Mouse (Mus musculus) mouse trophoblast stem cell (cell line): Measurements from ENCODE around the gene Gpr108.

Source experiments
- in situ Hi-C, 2 experiments: fragments of 300-500 bp; cut with MseI, MboI; formaldehyde crosslinking; loops; 2 replicates in 1 of 2; 3 replicates in 1 of 2; pipeline ENCODE4 v1.15.1; 2025

Gpr108 gene

GRCm38 (mm10) chr17:57246663-57247392 is 1.4 kb downstream of the Gpr108 start:
- in situ Hi-C loops, result no loop called here

- in situ Hi-C loops, result no loop called here
Measured at GRCm38 (mm10) chr17:57245311-57245929, 2.8 kb downstream of the Gpr108 start.

GRCm38 (mm10) chr17:57243650-57244370 is 4.4 kb downstream of the Gpr108 start:
- in situ Hi-C loops, result no loop called here

GRCm38 (mm10) chr17:57237181-57237580 is 11.1 kb downstream of the Gpr108 start:
- in situ Hi-C loops, result no loop called here

- in situ Hi-C loops, result no loop called here
Measured at GRCm38 (mm10) chr17:57235803-57236202, 12.4 kb downstream of the Gpr108 start.

- in situ Hi-C loops, result no loop called here
Measured at GRCm38 (mm10) chr17:57234254-57234928, 13.9 kb downstream of the Gpr108 start.

- in situ Hi-C loops, result no loop called here
Measured at GRCm38 (mm10) chr17:57233038-57233437, 15.2 kb downstream of the Gpr108 start.

- in situ Hi-C loops, result no loop called here
Measured at GRCm38 (mm10) chr17:57232200-57232599, 16.0 kb downstream of the Gpr108 start.

- in situ Hi-C loops, result no loop called here
Measured at GRCm38 (mm10) chr17:57231321-57231771, 16.9 kb downstream of the Gpr108 start.

- in situ Hi-C loops, result no loop called here
Measured at GRCm38 (mm10) chr17:57230728-57231125, 17.5 kb downstream of the Gpr108 start.

- in situ Hi-C loops, result loop anchor here in 1 of 2 experiments (10.0 kb wide), 1 partner anchor 105 kb away; no protein-coding TSS in a partner anchor
Measured at GRCm38 (mm10) chr17:57229851-57230727, 18.2 kb downstream of the Gpr108 start.

GRCm38 (mm10) chr17:57228873-57229272 is 19.4 kb downstream of the Gpr108 start:
- in situ Hi-C loops, result loop anchor here in 1 of 2 experiments (10.0 kb wide), 1 partner anchor 106 kb away; no protein-coding TSS in a partner anchor

GRCm38 (mm10) chr17:57228014-57228413 is 20.2 kb downstream of the Gpr108 start, which contains the start of gene C3:
C3 (minus strand) TSS chr17:57228136.
- in situ Hi-C loops, result loop anchor here in 1 of 2 experiments (10.0 kb wide), 1 partner anchor 107 kb away; no protein-coding TSS in a partner anchor

- in situ Hi-C loops, result loop anchor here in 1 of 2 experiments (10.0 kb wide), 1 partner anchor 107 kb away; no protein-coding TSS in a partner anchor
Measured at GRCm38 (mm10) chr17:57227468-57227867, 20.8 kb downstream of the Gpr108 start.

GRCm38 (mm10) chr17:57223313-57223712 is 24.9 kb downstream of the Gpr108 start:
- in situ Hi-C loops, result loop anchor here in 1 of 2 experiments (10.0 kb wide), 1 partner anchor 111 kb away; no protein-coding TSS in a partner anchor

GRCm38 (mm10) chr17:57221911-57222310 is 26.3 kb downstream of the Gpr108 start:
- in situ Hi-C loops, result loop anchor here in 1 of 2 experiments (10.0 kb wide), 1 partner anchor 113 kb away; no protein-coding TSS in a partner anchor

- in situ Hi-C loops, result loop anchor here (10.0 kb wide), 1 partner anchor 115 kb away; no protein-coding TSS in a partner anchor
Measured at GRCm38 (mm10) chr17:57219884-57220207, 28.4 kb downstream of the Gpr108 start.

- in situ Hi-C loops, result loop anchor here in 1 of 2 experiments (10.0 kb wide), 1 partner anchor 115 kb away; no protein-coding TSS in a partner anchor
Measured at GRCm38 (mm10) chr17:57219167-57219883, 28.9 kb downstream of the Gpr108 start.

- in situ Hi-C loops, result loop anchor here in 1 of 2 experiments (10.0 kb wide), 1 partner anchor 116 kb away; no protein-coding TSS in a partner anchor
Measured at GRCm38 (mm10) chr17:57218335-57218900, 29.8 kb downstream of the Gpr108 start.
